Mouse (Mus musculus) liver, embryonic 15.5 days (tissue): ENCODE results near the gene Slc2a5. TPM values are rescaled to one million over a fixed set of nuclear protein-coding genes. Genes with fewer than 3 reads are reported as not detected.
A peak's percentile ranks its signal among the peaks of the same experiment; 100 is the strongest.

ENCODE experiments used
- ATAC-seq: fragments of 200-750 bp; cut with Nextera tagmentation; 2 replicates; pipeline ENCODE4 v1.8.0; 2017; ENCODE audit warnings: moderate number of reproducible peaks, mild to moderate bottlenecking, moderate library complexity; ENCODE audit not compliant: insufficient read depth
- H3K27ac ChIP-seq: fragments of 300-500 bp; sonication (generic); replicated peaks from 2 replicates; pipeline ENCODE4 v1.5.1; 2015; ENCODE audit warnings: mild to moderate bottlenecking, inconsistent platforms
- H3K27me3 ChIP-seq: fragments of 300-500 bp; sonication (generic); 2 replicates; pipeline ENCODE4 v1.6.1; 2015; ENCODE audit warnings: mild to moderate bottlenecking, inconsistent platforms
- H3K36me3 ChIP-seq: fragments of 300-500 bp; sonication (generic); replicated peaks from 2 replicates; pipeline ENCODE4 v1.6.1; 2015; ENCODE audit warnings: moderate library complexity, mild to moderate bottlenecking, inconsistent platforms
- H3K4me1 ChIP-seq: fragments of 300-500 bp; sonication (generic); replicated peaks from 2 replicates; pipeline ENCODE4 v1.6.1; 2015; ENCODE audit warnings: inconsistent platforms
- H3K4me2 ChIP-seq: fragments of 300-500 bp; sonication (generic); 2 replicates; pipeline ENCODE4 v1.6.1; 2015; ENCODE audit warnings: moderate library complexity, mild to moderate bottlenecking, inconsistent platforms
- H3K4me3 ChIP-seq: fragments of 300-500 bp; sonication (generic); replicated peaks from 2 replicates; pipeline ENCODE4 v1.5.1; 2015; ENCODE audit warnings: mild to moderate bottlenecking, inconsistent platforms
- H3K9ac ChIP-seq: fragments of 300-500 bp; sonication (generic); 2 replicates; pipeline ENCODE4 v1.6.1; 2015; ENCODE audit warnings: moderate library complexity, mild to moderate bottlenecking, inconsistent platforms
- H3K9me3 ChIP-seq: fragments of 300-500 bp; sonication (generic); replicated peaks from 2 replicates; pipeline ENCODE4 v1.6.1; 2016; ENCODE audit warnings: inconsistent platforms
- WGBS: fragments of 180-500 bp; shearing (Covaris S2); methylation state at CpG from one replicate; pipeline ENCODE4 v1.1.7; 2015; ENCODE audit warnings: mixed read lengths; ENCODE audit not compliant: insufficient replicate concordance; 5-methylcytosine and 5-hydroxymethylcytosine counted together
- polyA plus RNA-seq: library from polyadenylated mRNA; unstranded; fragments of >200 nt; fragmentation: Nextera tagmentation; extraction: Ambion mirVana; gene quantifications from 2 replicates; pipeline ENCODE4 v1.2.1, GENCODE M21; 2015

The Slc2a5 gene
- polyA plus RNA-seq, 1 experiment from 2014 or later: 0.21 TPM

- Histone ChIP-seq H3K27me3 (no peaks in the 10 kb centered on the region; the same call in 1 of the 2 replicates), H3K4me3 (no peak overlapping the region), H3K4me2 (no peak overlapping the region), H3K9me3 (no peaks in the 10 kb centered on the region), H3K36me3 (no peaks in the 10 kb centered on the region), H3K4me1 (0 out of 2 replicates have a peak, but pooled peaks cover 3% of the 10 kb centered on the region), H3K27ac (no peak overlapping the region), H3K9ac (no peak overlapping the region)
- WGBS: 56% methylated on average over 8 of the region's 8 CpGs
- ATAC-seq: no peak
Observed at GRCm38 (mm10) chr4:150121430-150121829, 2.3 kb downstream of the Slc2a5 start.

GRCm38 (mm10) chr4:150122476-150122875, 3.4 kb downstream of the Slc2a5 start:
- Histone ChIP-seq H3K9me3 (no peaks in the 10 kb centered on the region), H3K9ac (no peak overlapping the region), H3K4me3 (no peak overlapping the region), H3K36me3 (no peaks in the 10 kb centered on the region), H3K4me2 (no peak overlapping the region), H3K27ac (no peak overlapping the region), H3K27me3 (no peaks in the 10 kb centered on the region; the same call in 1 of the 2 replicates), H3K4me1 (0 out of 2 replicates have a peak, but pooled peaks cover 3% of the 10 kb centered on the region)
- 35% methylated on average over 3 of the region's 3 CpGs for WGBS
- no peak for ATAC-seq

- WGBS: 72% methylated on average over 5 of the region's 5 CpGs
- ATAC-seq: no peak
- no peaks in the 10 kb centered on the region for H3K9me3 ChIP-seq
- no peak overlapping the region for H3K27ac ChIP-seq
- H3K4me3 ChIP-seq: no peak overlapping the region
- H3K4me2 ChIP-seq: no peak overlapping the region
- H3K27me3 ChIP-seq: no peaks in the 10 kb centered on the region; the same call in 1 of the 2 replicates
- no peak overlapping the region for H3K9ac ChIP-seq
- H3K36me3 ChIP-seq: no peaks in the 10 kb centered on the region
- H3K4me1 ChIP-seq: no peaks in the 10 kb centered on the region
Observed at GRCm38 (mm10) chr4:150126373-150126772, 7.3 kb downstream of the Slc2a5 start.

GRCm38 (mm10) chr4:150127894-150128293, 8.8 kb downstream of the Slc2a5 start:
- peaks cover 4% of the 10 kb centered on the region for H3K4me1 ChIP-seq
- no peak overlapping the region for H3K4me3 ChIP-seq
- no peak overlapping the region for H3K9ac ChIP-seq
- 71% methylated on average over 7 of the region's 7 CpGs for WGBS
- no peaks in the 10 kb centered on the region for H3K36me3 ChIP-seq
- ATAC-seq: no peak
- no peaks in the 10 kb centered on the region for H3K9me3 ChIP-seq
- no peaks in the 10 kb centered on the region for H3K27me3 ChIP-seq
- H3K4me2 ChIP-seq: no peak overlapping the region
- no peak overlapping the region for H3K27ac ChIP-seq

GRCm38 (mm10) chr4:150128571-150128970, 9.5 kb downstream of the Slc2a5 start:
- H3K4me1 ChIP-seq: peaks cover 10% of the 10 kb centered on the region
- no peaks in the 10 kb centered on the region for H3K27me3 ChIP-seq
- no peak overlapping the region for H3K27ac ChIP-seq
- H3K4me3 ChIP-seq: no peak overlapping the region
- 0 out of 2 replicates have a peak, but pooled peaks have one; percentile 23 for ATAC-seq
- no peaks in the 10 kb centered on the region for H3K36me3 ChIP-seq
- H3K9ac ChIP-seq: no peak overlapping the region
- WGBS: 69% methylated on average over 8 of the region's 8 CpGs
- no peak overlapping the region for H3K4me2 ChIP-seq
- no peaks in the 10 kb centered on the region for H3K9me3 ChIP-seq

GRCm38 (mm10) chr4:150130661-150131060, 11.6 kb downstream of the Slc2a5 start:
- 10% methylated on average over 2 of the region's 2 CpGs for WGBS
- Histone ChIP-seq H3K4me3 (no peak overlapping the region), H3K27ac (no peak overlapping the region), H3K4me1 (peaks cover 10% of the 10 kb centered on the region), H3K9me3 (no peaks in the 10 kb centered on the region), H3K36me3 (no peaks in the 10 kb centered on the region), H3K27me3 (no peaks in the 10 kb centered on the region), H3K4me2 (no peak overlapping the region), H3K9ac (no peak overlapping the region)
- ATAC-seq: no peak

- 0 out of 2 replicates have a peak, but pooled peaks have one; percentile 26 for ATAC-seq
- H3K27ac ChIP-seq: no peak overlapping the region
- peak overlapping the region; percentile 25 for H3K4me3 ChIP-seq
- H3K4me2 ChIP-seq: peak overlapping the region; percentile 63
- H3K4me1 ChIP-seq: peaks cover 16% of the 10 kb centered on the region
- no peak overlapping the region for H3K9ac ChIP-seq
- no peaks in the 10 kb centered on the region for H3K9me3 ChIP-seq
- no peaks in the 10 kb centered on the region for H3K36me3 ChIP-seq
- no peaks in the 10 kb centered on the region for H3K27me3 ChIP-seq
- 16% methylated on average over 24 of the region's 24 CpGs for WGBS
Observed at GRCm38 (mm10) chr4:150132692-150133271, 13.7 kb downstream of the Slc2a5 start.

GRCm38 (mm10) chr4:150135254-150135653, 16.2 kb downstream of the Slc2a5 start:
- no peak overlapping the region for H3K4me3 ChIP-seq
- H3K27me3 ChIP-seq: no peaks in the 10 kb centered on the region
- no peak overlapping the region for H3K9ac ChIP-seq
- H3K36me3 ChIP-seq: no peaks in the 10 kb centered on the region
- H3K4me2 ChIP-seq: no peak overlapping the region
- peaks cover 22% of the 10 kb centered on the region for H3K4me1 ChIP-seq
- 63% methylated on average over 7 of the region's 7 CpGs for WGBS
- no peak for ATAC-seq
- H3K27ac ChIP-seq: no peak overlapping the region
- no peaks in the 10 kb centered on the region for H3K9me3 ChIP-seq

- Histone ChIP-seq H3K4me2 (peak overlapping the region; percentile 18; the same call in 1 of the 2 replicates), H3K27ac (no peak overlapping the region), H3K27me3 (no peaks in the 10 kb centered on the region), H3K9me3 (no peaks in the 10 kb centered on the region), H3K9ac (no peak overlapping the region), H3K4me1 (peaks cover 22% of the 10 kb centered on the region), H3K4me3 (no peak overlapping the region), H3K36me3 (no peaks in the 10 kb centered on the region)
- peak; percentile 41; the same call in 1 of the 2 replicates for ATAC-seq
- 4% methylated on average over 10 of the region's 10 CpGs for WGBS
Observed at GRCm38 (mm10) chr4:150136693-150137092, 17.6 kb downstream of the Slc2a5 start.

- no peaks in the 10 kb centered on the region for H3K36me3 ChIP-seq
- peaks cover 21% of the 10 kb centered on the region for H3K4me1 ChIP-seq
- no peak for ATAC-seq
- H3K9me3 ChIP-seq: no peaks in the 10 kb centered on the region
- peak overlapping the region; percentile 52 for H3K4me2 ChIP-seq
- H3K27me3 ChIP-seq: no peaks in the 10 kb centered on the region
- H3K4me3 ChIP-seq: no peak overlapping the region
- H3K9ac ChIP-seq: no peak overlapping the region
- no peak overlapping the region for H3K27ac ChIP-seq
- WGBS: 69% methylated on average over 7 of the region's 7 CpGs
Observed at GRCm38 (mm10) chr4:150137368-150138083, 18.4 kb downstream of the Slc2a5 start.

GRCm38 (mm10) chr4:150138084-150138543, 19.0 kb downstream of the Slc2a5 start:
- peak; percentile 60; the same call in 1 of the 2 replicates for ATAC-seq
- H3K9ac ChIP-seq: no peak overlapping the region
- no peaks in the 10 kb centered on the region for H3K36me3 ChIP-seq
- H3K4me1 ChIP-seq: peaks cover 15% of the 10 kb centered on the region
- H3K9me3 ChIP-seq: no peaks in the 10 kb centered on the region
- 0 out of 2 replicates have a peak overlapping the region, but pooled peaks have one; percentile 12 for H3K4me3 ChIP-seq
- no peak overlapping the region for H3K27ac ChIP-seq
- H3K4me2 ChIP-seq: peak overlapping the region; percentile 52
- WGBS: 24% methylated on average over 9 of the region's 9 CpGs
- H3K27me3 ChIP-seq: no peaks in the 10 kb centered on the region
